Mouse (Mus musculus) right cerebral cortex, postnatal 10 days (tissue): ENCODE results near the gene Ydjc.
"Not testable (repeated sequence)": the region's sequence is repeated elsewhere in the genome, so short reads cannot be mapped to it uniquely, and the experiment has no call there.

Experiments
- DNase-seq, 2 experiments: peaks; one replicate each; pipeline ENCODE4 v3.0.0; 2021; ENCODE audit warnings: low spot score in 2 of 2

The Ydjc gene

DNA sequence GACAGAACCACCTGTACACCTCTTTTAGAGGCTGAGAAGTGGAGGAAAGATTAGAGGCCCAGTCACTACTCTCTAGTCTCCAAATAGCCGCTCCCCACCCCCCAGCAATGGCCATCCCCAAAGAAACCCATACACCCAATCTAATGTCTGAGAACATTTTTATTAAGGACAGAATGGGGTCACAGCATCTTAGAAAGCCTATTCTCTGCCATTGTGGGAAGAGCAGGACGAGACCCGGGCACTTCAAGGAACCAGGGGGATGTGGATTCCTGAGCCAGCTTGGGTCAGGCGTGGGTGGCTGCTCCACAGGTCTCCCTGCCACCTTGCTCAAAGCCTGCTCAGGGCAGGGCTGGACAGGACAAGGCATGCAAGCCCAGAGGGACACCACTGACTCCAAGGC lies 7.5 kb downstream of the Ydjc start:
- no peak for DNase-seq

DNA sequence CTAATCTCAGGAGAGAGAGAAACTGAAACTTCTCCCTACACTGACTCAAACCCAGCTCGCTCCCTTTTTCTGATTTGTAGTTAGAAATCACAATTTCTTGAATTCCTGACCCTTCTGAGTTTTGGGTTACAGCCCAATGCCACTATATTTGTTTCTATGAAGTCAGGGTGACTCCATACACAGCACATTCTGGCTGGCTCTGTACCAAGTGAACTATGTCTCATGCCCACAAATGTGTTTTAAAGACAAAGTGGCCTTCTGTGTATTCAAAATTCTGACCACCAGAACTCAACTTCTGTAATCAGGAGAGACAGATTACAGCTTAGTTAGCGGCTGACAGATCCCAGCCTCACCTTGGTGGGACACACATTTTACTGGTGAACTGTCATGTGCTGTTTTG lies 9.9 kb downstream of the Ydjc start:
- DNase-seq, result no peak

DNA sequence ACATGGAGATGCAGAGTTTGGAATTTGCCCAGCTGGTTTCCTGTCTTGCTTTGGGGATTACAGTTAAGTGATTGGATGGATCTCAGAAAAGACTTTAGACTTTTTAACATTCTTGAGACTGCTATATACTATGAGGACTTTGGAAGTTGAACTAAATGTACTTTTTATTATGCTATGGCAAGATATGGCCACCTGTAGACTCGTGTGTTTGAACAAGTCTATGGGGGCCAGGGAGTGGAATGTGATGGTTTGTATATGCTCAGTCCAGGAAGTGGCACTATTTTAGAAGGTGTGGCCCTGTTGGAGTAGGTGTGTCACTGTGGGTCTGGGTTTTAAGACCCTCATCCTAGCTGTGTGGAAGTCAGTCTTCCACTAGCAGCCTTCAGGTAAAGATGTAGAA lies 21.1 kb downstream of the Ydjc start:
- not testable (repeated sequence) for DNase-seq

DNA sequence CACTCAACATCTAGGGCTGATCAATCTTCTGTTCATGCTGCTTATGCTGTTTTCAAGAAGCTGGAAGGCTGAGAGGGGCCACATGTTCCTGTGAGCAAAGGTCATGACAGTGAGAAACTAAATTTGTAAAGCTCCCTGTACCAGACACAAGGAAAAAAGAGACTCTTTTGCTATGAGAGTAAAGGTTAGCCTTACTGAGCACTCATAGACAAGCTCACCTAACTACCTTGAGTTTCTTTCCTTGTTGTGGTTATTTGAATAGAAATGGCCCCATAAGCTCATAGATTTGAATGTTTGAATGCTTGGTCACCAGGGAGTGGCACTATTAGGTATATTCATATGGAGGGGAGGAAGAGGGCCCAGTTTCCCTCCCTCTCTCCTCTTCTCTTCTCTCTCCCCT lies 22.8 kb downstream of the Ydjc start:
- no peak for DNase-seq

DNA sequence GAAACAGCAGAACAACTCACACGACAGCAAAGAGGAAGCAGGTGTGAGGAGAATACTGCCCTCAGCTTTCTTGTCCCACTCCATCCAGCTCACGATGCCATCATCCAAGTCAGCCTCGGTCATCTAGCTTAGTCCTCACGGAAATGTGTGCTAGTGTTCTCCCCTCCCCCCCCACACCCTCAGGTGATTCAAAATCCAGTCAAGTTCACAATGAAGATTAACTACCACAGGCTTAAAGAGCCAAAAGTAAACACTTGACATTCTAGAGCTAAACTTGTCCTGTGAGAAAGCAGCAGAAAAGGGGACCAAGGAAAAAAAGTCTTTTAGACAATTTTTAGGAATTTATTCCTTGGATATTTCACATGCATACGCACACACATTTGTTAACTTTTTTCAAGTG lies 23.6 kb downstream of the Ydjc start:
- no peak for DNase-seq

DNA sequence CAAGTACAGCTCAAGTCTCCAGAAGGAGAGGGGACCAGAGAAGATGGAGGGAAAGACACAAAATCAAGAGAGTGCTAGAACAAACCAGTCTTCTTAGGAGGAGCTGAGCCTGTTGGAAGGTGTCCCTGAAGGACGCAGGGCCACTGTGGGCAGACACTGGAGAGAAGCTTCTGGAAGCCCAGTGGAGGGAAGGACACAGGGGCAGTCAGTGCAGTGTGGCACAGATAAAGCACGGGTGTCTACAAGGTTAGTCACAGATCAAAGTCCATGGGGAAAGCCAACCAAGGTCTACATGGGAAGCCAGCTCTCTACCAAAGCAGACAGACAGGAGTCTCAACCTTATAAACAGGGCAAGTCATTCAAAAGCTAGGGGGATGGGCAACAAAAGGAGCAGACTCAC lies 31.3 kb downstream of the Ydjc start:
- DNase-seq, result no peak

DNA sequence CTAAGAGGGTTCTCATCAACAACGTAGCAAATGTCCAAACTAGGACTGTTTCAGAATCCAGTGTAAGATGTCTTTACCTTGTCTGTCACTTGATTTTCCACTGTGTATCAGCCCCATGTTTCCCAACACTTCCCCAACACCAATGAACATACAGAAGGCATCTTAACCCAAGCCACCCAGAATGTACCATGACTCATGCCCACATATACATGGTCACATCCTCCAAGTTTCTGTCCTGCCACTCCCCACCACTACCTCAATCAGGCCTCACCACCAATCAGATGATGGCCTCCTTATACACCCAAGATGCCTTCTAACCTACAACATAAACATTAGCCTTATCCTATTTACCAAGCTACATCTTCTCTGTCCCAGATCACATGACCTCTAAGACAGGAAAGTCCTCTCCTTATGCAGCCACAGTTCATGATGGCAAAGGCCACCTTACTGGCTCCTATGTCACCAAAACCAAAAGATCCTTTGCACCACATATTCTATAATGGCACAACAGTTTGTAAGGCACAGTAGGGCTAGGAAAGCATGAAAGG lies 33.3 kb downstream of the Ydjc start:
- no peak for DNase-seq

DNA sequence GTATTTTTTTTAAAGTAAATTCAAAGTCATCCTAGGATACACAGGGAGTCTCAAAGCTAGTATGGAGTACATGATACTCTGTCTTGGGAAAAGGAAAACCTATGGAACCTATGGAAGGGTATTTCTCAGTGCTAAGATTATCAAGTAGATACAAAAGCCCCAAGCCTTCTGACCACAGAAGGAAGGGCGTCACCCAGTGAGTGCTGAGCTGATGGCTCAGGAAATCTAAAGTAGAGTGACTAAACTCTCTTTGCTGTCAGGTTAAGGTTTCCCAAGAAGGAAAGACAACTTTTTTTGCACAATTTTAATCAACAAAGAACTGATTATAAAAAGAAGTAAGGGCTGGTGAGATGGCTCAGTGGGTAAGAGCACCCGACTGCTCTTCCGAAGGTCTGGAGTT lies 35.3 kb downstream of the Ydjc start:
- DNase-seq, result no peak

DNA sequence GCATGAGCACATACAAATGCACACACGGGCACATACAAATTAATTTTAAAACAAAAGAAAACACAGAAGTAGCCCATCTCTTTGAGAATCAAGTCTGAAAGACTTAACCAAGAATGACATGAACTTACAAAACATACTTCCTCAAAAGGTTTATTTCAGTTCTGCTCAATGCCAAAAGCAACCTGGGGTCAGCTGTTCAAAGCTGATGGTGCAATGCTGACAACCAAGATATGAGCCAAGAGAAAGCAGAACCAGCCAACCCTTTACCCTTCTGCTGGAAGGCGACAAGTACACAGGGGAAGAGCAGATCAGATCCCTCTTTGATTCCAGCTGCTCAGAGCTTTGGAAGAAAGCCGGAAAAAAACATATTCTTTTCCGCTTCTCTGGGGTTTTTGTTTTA lies 37.0 kb downstream of the Ydjc start:
- no peak for DNase-seq

DNA sequence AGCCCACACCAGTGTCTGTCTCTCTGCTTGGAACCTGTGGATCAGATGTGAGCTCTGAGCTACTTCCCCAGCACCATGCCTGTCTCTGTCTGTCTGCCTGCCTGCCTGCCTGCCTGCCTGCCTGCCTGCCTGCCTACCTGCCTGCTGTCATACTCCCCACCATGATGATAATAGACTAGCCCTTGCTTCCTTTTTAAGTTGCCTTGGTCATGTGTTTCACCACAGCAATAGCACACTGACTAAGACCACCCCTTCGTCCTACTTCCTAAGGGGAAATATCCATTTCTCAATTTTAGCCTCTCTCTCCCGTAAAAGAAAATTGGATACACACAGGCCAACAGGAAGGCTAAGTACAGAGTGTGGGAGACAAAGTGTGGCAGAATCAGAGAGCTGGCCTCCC lies 37.7 kb downstream of the Ydjc start:
- no peak for DNase-seq

DNA sequence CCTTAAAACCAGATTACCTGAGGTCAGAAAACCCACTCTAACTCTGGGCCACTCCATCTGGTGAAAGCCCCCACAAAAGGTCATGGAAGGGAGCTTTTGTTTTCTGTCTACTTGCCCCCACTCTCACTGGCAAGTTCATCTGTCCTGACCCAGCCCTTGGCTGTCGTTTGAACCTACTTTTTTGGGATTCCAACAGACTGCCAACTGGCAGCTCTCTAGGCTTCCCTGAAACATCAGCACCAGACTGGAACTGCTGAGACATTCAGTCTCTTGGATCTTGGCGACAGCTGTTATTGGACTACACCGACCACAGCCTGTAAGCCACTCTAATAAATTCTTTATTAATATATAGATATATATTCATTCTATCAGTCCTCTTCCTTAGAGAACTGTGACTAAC lies 38.6 kb downstream of the Ydjc start:
- no peak for DNase-seq

DNA sequence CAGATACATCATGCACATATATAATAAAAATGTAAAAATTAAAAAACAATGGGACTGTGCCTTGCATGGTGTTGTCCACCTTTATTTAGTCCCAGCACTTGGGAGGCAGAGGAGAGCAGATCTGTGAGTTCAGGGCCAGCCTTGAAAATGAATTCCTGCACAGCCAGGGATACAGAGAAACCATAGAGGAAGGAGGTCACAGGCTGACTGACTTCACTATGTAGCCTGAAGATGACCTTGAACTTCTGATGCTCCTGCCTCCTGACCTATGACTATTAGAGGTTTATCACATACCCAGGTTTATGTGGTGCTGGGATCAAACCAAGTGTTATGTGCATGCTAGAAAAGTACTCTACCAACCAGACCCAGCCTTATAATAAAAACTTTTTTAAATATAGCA lies 41.1 kb downstream of the Ydjc start:
- DNase-seq, result no peak

DNA sequence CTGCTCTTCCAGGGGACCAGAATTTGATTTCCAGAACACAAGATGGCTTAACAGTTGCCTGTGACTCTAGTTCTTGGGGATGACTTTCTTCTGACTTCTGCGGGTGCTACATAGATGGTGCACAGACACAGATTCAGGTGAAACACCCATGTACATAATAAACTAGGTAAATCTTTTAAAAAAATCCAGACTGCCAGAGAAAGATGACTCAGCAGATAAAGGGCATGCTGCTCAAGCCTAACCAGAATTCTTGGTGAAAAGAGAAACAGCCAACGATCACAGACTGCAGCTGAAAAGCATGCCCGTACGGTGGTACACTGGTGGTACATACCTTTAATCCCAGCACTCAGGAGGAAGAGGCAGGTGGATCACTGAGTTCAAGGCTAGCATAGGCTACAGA lies 49.4 kb downstream of the Ydjc start:
- DNase-seq, result no peak

DNA sequence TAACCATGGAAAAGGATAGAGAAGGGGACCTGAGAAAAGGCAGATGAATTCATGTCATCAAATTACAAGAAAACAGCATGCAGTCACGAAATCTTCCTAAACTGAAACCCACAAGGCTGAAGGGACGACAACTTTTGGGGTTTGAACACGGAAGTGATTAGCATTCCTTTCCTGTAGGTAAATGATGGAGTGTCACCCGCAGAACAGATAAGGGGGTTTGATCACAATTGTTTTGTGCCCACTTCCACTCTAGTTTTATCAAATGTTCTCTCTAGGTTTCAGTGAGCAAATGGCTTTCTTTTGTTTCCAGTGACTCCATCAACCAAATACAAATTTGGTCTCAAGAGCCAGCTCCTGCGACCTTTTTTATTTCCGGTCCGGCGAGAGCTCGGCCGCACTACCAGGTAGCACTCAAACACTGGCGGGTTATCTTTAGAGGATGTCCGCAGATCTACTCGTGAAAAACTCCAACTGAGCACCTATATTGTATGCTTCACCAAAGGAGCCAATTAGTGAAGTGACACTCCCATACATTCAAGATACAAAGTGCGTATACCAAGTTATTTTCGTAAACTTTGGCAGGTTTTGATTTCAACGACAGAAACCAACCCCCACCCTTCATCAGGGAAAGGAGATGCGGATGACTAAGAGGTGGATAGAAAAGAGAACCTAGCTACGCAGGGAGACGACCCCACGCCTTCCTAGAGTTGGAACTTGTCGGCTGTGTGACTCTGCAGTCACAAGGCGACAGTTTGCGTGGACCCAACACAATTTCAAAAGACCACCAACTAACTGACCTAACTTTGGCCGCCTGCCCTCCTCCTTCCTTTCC lies 55.9 kb downstream of the Ydjc start:
- DNase-seq, result peak; percentile 48 to 53

DNA sequence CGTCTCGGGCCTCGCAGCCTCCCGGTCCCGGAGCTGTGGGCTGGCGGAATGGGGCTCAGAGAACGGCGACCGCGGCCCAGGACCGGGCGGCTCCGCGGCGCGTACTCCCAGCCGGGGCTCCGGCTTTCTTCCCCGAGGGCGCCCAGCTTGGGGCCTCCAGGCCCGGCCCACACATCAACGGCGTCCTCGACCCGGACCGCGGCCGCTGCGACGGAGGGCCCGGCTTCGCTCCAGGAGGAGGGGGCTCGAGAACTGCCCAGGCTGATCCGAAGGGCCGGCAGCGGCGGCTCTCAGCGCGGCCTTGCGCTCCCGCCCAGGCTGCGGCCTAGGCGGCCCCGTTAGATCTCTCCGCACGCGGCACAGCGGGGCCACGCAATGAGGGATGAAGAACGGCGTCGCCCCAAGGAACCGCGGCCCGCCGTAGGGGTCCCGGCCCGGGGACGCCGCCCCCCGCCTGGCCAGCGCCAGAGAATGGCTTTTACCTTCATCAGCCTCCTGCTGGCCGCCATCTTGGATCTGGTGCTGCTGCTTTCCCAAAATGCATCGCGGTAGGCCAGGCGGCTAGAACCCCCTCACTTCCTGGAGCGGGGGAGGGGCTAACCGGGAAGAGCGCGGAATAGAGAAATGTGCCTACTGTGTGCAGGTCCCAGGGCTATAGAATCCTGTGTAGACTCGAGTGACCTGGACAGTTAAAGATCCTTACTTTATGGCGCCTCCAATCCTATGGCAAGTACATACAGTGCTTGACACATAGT lies 56.7 kb downstream of the Ydjc start:
- DNase-seq, result peak; percentile 91

DNA sequence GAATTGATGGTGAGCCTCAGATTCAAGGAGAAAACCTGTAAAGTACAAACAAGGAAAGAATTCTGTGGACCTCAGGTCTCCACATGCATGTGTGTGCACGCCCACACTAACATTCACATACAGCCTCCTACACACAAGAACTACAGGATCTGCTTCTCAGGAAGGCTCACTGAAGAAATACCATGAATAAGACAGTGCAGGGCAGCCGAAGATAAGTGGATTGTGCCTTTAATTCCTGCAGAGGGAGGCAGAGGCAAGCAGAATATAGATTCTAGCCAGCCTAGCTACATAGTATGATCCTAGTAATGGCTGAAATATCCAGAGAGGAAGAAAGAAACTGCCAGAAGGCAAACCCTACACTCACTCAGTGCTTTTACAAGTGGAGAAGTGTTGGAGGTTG lies 57.6 kb downstream of the Ydjc start:
- no peak for DNase-seq

DNA sequence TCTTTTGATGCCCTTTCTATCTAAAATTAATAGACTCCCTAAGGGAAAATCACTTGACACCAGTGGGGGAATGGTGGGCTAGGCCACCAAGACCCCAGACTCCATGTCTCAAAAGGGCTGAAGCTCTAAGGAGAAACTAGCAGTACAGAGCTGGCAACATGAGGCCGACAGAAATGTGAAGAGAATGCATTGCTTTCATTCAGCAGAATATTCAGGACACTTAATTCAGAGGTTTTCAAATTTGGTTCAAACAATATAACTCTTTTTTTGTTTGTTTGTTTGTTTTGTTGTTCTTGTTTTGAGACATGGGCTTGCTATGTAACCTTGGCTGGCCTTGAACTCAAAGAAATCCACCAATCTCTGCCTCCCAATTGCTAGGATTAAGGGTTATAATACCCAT lies 58.1 kb downstream of the Ydjc start, which contains the start of gene Ube2l3:
Gene Ube2l3 (minus strand): TSS at position 101 of the 400 bp plus-strand sequence.
- no peak for DNase-seq

DNA sequence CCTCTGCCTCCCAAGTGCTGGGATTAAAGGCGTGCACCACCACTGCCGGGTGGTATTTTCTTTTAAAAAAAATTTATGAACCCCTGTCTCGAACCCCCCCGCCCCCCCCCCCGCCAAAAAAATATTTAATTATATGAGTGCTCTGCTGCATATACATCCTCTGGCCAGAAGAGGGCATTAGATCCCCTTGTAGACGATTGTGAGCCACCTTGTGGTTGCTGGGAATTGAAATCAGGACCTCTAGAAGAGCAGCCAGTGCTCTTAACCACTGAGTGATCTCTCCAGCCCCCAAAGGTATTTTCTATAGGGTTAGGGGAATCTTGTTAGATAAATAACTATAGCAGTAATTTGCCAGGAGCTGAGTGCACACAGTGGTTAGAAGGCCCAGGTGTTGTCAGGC lies 60.6 kb downstream of the Ydjc start:
- no peak for DNase-seq

DNA sequence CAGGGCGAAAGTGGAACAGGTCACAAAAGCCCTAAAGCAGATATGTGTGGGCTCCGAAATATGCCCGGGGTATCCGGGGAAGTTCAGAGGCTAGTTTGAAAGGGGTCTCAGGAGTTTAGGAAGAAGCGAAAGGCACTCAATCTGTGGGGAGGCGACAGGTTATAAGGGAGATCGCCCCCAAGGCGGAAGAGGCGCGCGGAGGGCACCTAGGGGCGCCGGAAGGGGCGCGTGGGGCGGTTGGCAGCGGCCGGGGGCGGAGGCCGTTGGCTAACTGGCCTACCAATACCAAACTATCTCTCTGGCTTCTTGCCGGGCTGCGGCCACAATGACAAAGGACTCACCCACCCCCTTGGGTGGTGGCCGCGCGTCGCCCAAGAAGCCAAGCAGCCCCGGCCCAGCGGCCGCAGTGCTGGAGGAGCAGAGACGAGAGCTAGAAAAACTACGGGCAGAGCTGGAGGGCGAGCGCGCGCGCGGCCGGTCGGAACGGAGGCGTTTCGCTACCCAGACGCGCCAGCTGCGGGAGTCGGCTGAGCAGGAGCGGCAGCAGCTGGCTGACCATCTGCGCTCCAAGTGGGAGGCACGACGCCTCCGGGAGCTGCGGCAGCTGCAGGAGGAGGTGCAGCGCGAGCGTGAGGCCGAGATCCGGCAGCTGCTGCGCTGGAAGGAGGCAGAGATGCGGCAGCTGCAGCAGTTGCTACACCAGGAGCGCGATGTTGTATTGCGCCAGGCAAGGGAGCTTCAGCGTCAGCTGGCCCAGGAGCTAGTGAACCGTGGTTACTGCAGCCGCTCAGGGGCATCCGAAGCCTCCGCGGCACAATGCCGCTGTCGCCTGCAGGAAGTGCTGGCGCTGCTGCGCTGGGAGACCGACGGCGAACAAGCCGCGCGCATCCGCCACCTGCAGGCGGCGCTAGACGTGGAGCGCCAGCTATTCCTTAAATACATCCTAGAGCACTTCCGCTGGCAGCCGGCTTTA lies 64.3 kb downstream of the Ydjc start, which contains the start of gene Rimbp3:
Gene Rimbp3 (plus strand): TSS at position 215 of the 973 bp plus-strand sequence.
- peak; percentile 89 to 91 for DNase-seq

DNA sequence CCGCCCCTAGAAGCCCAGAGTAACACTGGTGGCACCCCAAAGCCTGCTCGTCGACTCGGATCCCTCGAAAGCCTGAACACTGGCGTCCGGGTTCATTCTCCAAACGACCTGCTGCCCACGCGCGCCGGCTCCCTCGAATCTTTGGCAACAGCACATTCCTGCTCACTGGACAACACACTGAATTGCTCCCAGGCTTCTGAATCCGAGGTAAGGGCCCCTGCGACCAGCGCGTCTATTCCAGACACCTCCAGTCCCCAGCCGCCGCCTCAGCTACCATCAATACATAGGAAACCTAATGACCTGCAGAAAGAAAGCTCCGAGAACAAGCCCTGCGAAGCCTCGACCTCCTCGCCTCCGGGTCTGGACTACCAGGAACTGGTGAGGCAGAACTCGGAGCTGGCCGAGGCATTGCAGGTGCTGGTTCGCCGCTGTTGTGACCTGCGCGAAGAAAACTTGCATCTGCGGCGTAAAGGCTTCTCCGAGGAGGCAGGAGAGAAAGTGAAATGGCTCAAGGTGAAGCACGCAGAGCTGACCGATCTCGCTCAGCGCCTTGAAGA lies 65.1 kb downstream of the Ydjc start:
- peak in 1 of 2 experiments; percentile 39 for DNase-seq
